Mouse (Mus musculus) midbrain, embryonic 14.5 days (tissue): ENCODE results near the gene Pcna. TPM values are rescaled to one million over a fixed set of nuclear protein-coding genes. Genes with fewer than 3 reads are reported as not detected.

Source experiments
- ATAC-seq: fragments of 200-750 bp; cut with Nextera tagmentation; 2 replicates; pipeline ENCODE4 v1.8.0; 2017; ENCODE audit warnings: moderate number of reproducible peaks, moderate library complexity; ENCODE audit not compliant: low FRiP score, low TSS enrichment
- DNase-seq: peaks from one replicate; pipeline ENCODE4 v3.0.0-alpha.2; 2015
- H3K27ac ChIP-seq: fragments of 300-500 bp; sonication (generic); replicated peaks from 2 replicates; pipeline ENCODE4 v1.5.1; 2014; ENCODE audit warnings: mild to moderate bottlenecking, low read depth, low read length, moderate library complexity
- H3K27me3 ChIP-seq: fragments of 300-500 bp; sonication (generic); 2 replicates; pipeline ENCODE4 v1.6.1; 2014; ENCODE audit warnings: low read length, control low read depth, mixed read lengths; ENCODE audit not compliant: control insufficient read depth, insufficient read depth
- H3K36me3 ChIP-seq: fragments of 300-500 bp; sonication (generic); 2 replicates; pipeline ENCODE4 v1.6.1; 2014; ENCODE audit warnings: low read length, control low read depth; ENCODE audit not compliant: control insufficient read depth, insufficient read depth
- H3K4me1 ChIP-seq: fragments of 300-500 bp; sonication (generic); 2 replicates; pipeline ENCODE4 v1.6.1; 2014; ENCODE audit warnings: mild to moderate bottlenecking, antibody characterized with exemption, low read length, control low read depth; ENCODE audit not compliant: control insufficient read depth, insufficient read depth
- H3K4me2 ChIP-seq: fragments of 300-500 bp; sonication (generic); 2 replicates; pipeline ENCODE4 v1.6.1; 2014; ENCODE audit warnings: mild to moderate bottlenecking, low read length, moderate library complexity
- H3K4me3 ChIP-seq: fragments of 300-500 bp; sonication (generic); replicated peaks from 2 replicates; pipeline ENCODE4 v1.5.1; 2014; ENCODE audit warnings: low read depth, low read length
- H3K9ac ChIP-seq: fragments of 300-500 bp; sonication (generic); replicated peaks from 2 replicates; pipeline ENCODE4 v1.6.1; 2014; ENCODE audit warnings: mild to moderate bottlenecking, low read length, moderate library complexity
- H3K9me3 ChIP-seq: fragments of 300-500 bp; sonication (generic); 2 replicates; pipeline ENCODE4 v1.6.1; 2016; ENCODE audit warnings: low read length, control low read depth, mixed read lengths; ENCODE audit not compliant: control insufficient read depth
- WGBS: fragments of 180-500 bp; shearing (Covaris S2); extraction: QIAGEN DNeasy Blood & Tissue Kit; methylation state at CpG from one replicate; pipeline ENCODE4 v1.1.7; 2014; 5-methylcytosine and 5-hydroxymethylcytosine counted together
- polyA plus RNA-seq: library from polyadenylated mRNA; unstranded; fragments of >200 nt; fragmentation: Nextera tagmentation; extraction: Ambion mirVana; gene quantifications from 2 replicates; pipeline ENCODE4 v1.2.1, GENCODE M21; 2014

Pcna gene
- polyA plus RNA-seq, 1 experiment from 2014 or later = 129 TPM

- Histone ChIP-seq H3K4me2 (no peak overlapping the region), H3K4me3 (no peak overlapping the region), H3K27me3 (no peaks in the 10 kb centered on the region), H3K36me3 (no peaks in the 10 kb centered on the region), H3K27ac (no peak overlapping the region), H3K4me1 (peaks cover 22% of the 10 kb centered on the region), H3K9ac (no peak overlapping the region), H3K9me3 (no peaks in the 10 kb centered on the region)
- ATAC-seq = no peak
- DNase-seq = no peak
- 69% methylated on average over 4 of the region's 4 CpGs for WGBS
Observed at GRCm38 (mm10) chr2:132279978-132280377, 26.9 kb upstream of the Pcna start.

- Histone ChIP-seq H3K36me3 (no peaks in the 10 kb centered on the region), H3K9ac (no peak overlapping the region), H3K27ac (no peak overlapping the region), H3K4me2 (no peak overlapping the region), H3K4me3 (no peak overlapping the region), H3K27me3 (no peaks in the 10 kb centered on the region), H3K9me3 (no peaks in the 10 kb centered on the region), H3K4me1 (peaks cover 22% of the 10 kb centered on the region)
- DNase-seq (no peak), ATAC-seq (no peak)
- WGBS = 46% methylated on average over 3 of the region's 3 CpGs
Observed at GRCm38 (mm10) chr2:132279336-132279882, 26.3 kb upstream of the Pcna start.

GRCm38 (mm10) chr2:132278273-132278853, 25.2 kb upstream of the Pcna start:
- Histone ChIP-seq H3K27me3 (no peaks in the 10 kb centered on the region), H3K9me3 (no peaks in the 10 kb centered on the region), H3K36me3 (no peaks in the 10 kb centered on the region), H3K9ac (no peak overlapping the region), H3K4me1 (peaks cover 21% of the 10 kb centered on the region), H3K4me3 (no peak overlapping the region), H3K4me2 (no peak overlapping the region), H3K27ac (no peak overlapping the region)
- WGBS = 63% methylated on average over 8 of the region's 8 CpGs
- no peak for ATAC-seq
- no peak for DNase-seq

GRCm38 (mm10) chr2:132276249-132276648, 23.1 kb upstream of the Pcna start:
- Histone ChIP-seq H3K27ac (no peak overlapping the region), H3K9ac (no peak overlapping the region), H3K9me3 (no peaks in the 10 kb centered on the region), H3K4me2 (no peak overlapping the region), H3K36me3 (no peaks in the 10 kb centered on the region), H3K4me1 (0 out of 2 replicates have a peak, but pooled peaks cover 3% of the 10 kb centered on the region), H3K27me3 (no peaks in the 10 kb centered on the region), H3K4me3 (no peak overlapping the region)
- DNase-seq (no peak), ATAC-seq (no peak)
- WGBS = 91% methylated on average over 4 of the region's 4 CpGs

- H3K9me3 ChIP-seq = no peaks in the 10 kb centered on the region
- no peak overlapping the region for H3K4me3 ChIP-seq
- H3K36me3 ChIP-seq = no peaks in the 10 kb centered on the region
- H3K9ac ChIP-seq = no peak overlapping the region
- H3K4me1 ChIP-seq = 0 out of 2 replicates have a peak, but pooled peaks cover 3% of the 10 kb centered on the region
- no peak overlapping the region for H3K4me2 ChIP-seq
- H3K27ac ChIP-seq = no peak overlapping the region
- no peaks in the 10 kb centered on the region for H3K27me3 ChIP-seq
- ATAC-seq (no peak), DNase-seq (no peak)
- WGBS = 73% methylated on average over 4 of the region's 4 CpGs
Observed at GRCm38 (mm10) chr2:132275527-132275926, 22.4 kb upstream of the Pcna start.

GRCm38 (mm10) chr2:132272694-132273389, 19.7 kb upstream of the Pcna start:
- 77% methylated on average over 6 of the region's 6 CpGs for WGBS
- Histone ChIP-seq H3K36me3 (no peaks in the 10 kb centered on the region), H3K9me3 (no peaks in the 10 kb centered on the region), H3K4me1 (no peaks in the 10 kb centered on the region), H3K27me3 (no peaks in the 10 kb centered on the region), H3K4me3 (no peak overlapping the region), H3K4me2 (no peak overlapping the region), H3K9ac (no peak overlapping the region), H3K27ac (no peak overlapping the region; the same call in 1 of the 2 replicates)
- DNase-seq (no peak), ATAC-seq (no peak)

DNA sequence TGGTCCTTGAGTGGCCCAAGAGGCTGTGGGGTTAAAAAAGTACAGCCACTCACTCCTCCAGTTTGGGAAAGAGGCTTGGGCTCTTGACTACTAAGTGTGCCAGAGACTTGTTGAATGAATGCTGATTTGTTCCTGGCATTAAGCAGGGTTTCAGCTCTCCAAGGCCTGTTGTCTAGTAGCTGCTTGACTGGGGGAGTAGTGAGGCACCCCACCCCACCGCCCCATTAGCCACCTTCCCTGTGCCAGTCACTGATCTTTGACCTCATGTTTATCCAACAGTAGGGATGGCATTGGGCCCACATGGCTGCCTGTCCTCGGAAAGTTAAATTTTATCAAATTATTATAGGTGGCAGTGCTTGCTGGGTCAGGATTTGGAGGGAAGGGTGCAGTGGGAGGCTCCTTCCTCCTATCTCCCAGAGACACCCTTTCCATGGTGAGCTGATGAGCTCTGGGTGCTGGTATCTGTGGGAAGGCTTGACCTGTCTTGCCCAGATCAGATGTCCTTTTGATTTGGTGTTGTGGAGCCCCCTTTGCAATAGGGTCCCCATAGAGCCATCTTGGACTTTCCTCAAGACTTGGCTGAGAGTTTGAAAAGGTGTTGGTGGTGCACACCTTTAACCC, 17.3 kb upstream of the Pcna start:
- Histone ChIP-seq H3K9ac (no peak overlapping the region), H3K27ac (no peak overlapping the region), H3K4me3 (no peak overlapping the region), H3K36me3 (no peaks in the 10 kb centered on the region), H3K4me1 (no peaks in the 10 kb centered on the region), H3K27me3 (no peaks in the 10 kb centered on the region), H3K9me3 (no peaks in the 10 kb centered on the region), H3K4me2 (no peak overlapping the region)
- no peak for DNase-seq
- 91% methylated on average over 2 of the region's 2 CpGs for WGBS
- ATAC-seq = no peak

DNA sequence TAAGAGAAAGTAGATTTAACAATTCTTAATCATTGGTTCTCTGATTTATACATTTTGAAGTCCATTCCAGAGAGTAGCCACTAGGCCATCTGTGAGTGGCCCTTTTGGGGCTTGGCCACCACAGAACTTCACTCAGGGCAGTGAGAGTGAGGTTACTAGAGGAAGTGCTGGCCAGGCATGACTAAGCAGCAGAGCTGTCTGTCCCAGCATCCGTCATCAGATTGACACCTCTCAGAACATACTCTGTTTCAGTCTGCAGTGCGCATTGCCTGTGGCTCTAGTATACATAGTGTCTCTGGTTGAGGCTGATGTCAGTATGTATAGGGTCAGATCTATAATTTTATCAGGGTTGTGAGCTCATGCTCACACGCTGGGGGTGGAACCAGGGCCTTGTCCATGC, 16.1 kb upstream of the Pcna start:
- H3K27ac ChIP-seq = no peak overlapping the region
- H3K27me3 ChIP-seq = no peaks in the 10 kb centered on the region
- no peak for DNase-seq
- 92% methylated on average over 3 of the region's 3 CpGs for WGBS
- ATAC-seq = no peak
- no peak overlapping the region for H3K9ac ChIP-seq
- H3K4me1 ChIP-seq = peaks cover 11% of the 10 kb centered on the region
- no peak overlapping the region for H3K4me2 ChIP-seq
- H3K36me3 ChIP-seq = no peaks in the 10 kb centered on the region
- no peak overlapping the region for H3K4me3 ChIP-seq
- H3K9me3 ChIP-seq = no peaks in the 10 kb centered on the region
